Comparison of ENCODE assay signal across 22 mouse cellular contexts in the genomic region with DNA sequence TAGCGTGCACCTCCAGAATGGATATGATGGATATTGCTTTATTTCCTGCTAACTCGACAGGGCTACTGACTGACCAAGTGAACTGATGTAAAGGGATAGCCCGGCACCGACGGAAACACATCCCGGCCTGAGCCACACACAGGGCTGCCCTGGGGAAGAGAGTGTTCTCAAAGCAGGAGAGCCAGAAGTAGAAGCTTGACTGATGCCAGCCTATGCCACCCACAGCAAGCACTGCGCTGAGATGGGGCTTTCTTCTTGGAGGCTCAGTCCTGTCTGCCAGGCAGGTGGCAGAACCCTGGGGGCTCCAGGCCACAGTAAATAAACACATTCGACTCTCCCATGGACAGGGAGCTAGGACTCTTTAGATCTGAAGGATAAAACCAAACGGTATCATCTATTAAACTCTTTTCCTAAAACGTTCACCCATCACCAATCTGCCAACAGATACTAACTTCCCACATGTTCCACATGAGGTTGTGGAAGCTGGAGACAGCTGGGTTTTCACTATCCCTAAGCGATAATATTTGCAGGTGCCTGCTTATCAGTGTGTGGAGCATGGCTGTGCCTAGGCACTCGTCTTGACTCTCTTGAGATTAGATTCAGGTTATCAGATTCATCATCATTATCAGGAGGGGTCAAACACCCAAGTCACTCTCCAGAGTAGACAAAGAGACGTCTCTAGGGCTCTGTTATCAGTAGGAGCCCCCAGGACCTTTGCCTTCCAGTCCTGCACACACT.
DNase-seq lines count a peak whose midpoint lies in the region; ATAC-seq and TF ChIP-seq lines count a peak whose summit lies in the region.
"Had no signal": no experiment of that assay in that cellular context is flagged by ENCODE, and none has a peak within 500 bp of the region (broad histone marks: within the 10 kb centered on the region; RNA-seq: fewer than 3 reads in every experiment).

No protein-coding gene starts in this region.

- H3K4me2 ChIP-seq in intestine, embryonic 16.5 days (ENCODE audit: low read depth, low read length): no peak overlapping the region
- no peak overlapping the region for H3K4me2 ChIP-seq in intestine, postnatal 0 days (replicated peaks; ENCODE audit: low read depth)
- no peak overlapping the region for H3K4me2 ChIP-seq in hindbrain, embryonic 14.5 days (replicated peaks)
- H3K4me2 ChIP-seq: embryonic facial prominence, embryonic 15.5 days; forebrain, embryonic 15.5 days; heart, embryonic 11.5 days; heart, embryonic 15.5 days; hindbrain, embryonic 13.5 days; intestine, embryonic 15.5 days had no signal

- no peak for TF ChIP-seq RAD21 in MEL (IDR thresholded peaks at IDR 0.05; ENCODE audit: low read depth, low read length)

- peak; percentile 39 for DNase-seq in frontal cortex, postnatal 36 days (ENCODE audit: low spot score in 2 of 2)
- no peak for DNase-seq in frontal cortex, postnatal 25 days (ENCODE audit: low spot score in 2 of 2)
- peak; percentile 36 to 44 for DNase-seq in left cerebral cortex, postnatal 36 days (ENCODE audit: low spot score in 2 of 2)
- DNase-seq in left cerebral cortex, adult 11 months (ENCODE audit: low spot score): no peak
- no peak for DNase-seq in MEL (ENCODE audit: low read depth, low spot score)
- DNase-seq in hindbrain, embryonic 14.5 days (ENCODE audit: low spot score): no peak
- DNase-seq: adrenal gland, adult 2 months; adrenal gland, postnatal 25 days; cerebellum, adult 8-10 months; cerebellum, postnatal 14 days; embryo, embryonic 11 days; gastrocnemius, postnatal 36 days; heart, adult 11 months; heart, postnatal 14 days had no signal

- no peaks in the 10 kb centered on the region for H3K36me3 ChIP-seq in intestine, embryonic 16.5 days (ENCODE audit: control insufficient read depth, insufficient read depth, low read length)
- no peaks in the 10 kb centered on the region for H3K36me3 ChIP-seq in intestine, postnatal 0 days (ENCODE audit: control insufficient read depth, insufficient read depth)
- H3K36me3 ChIP-seq in MEL (ENCODE audit: control insufficient read depth in 1 of 2, insufficient read depth in 2 of 2, low read length in 2 of 2): peaks cover 0 to 38% of the 10 kb centered on the region in 2 experiments; a peak in 2 of 4 replicates
- peaks cover 22% of the 10 kb centered on the region for H3K36me3 ChIP-seq in hindbrain, embryonic 14.5 days (replicated peaks; ENCODE audit: control insufficient read depth, insufficient read depth)
- H3K36me3 ChIP-seq: embryonic facial prominence, embryonic 15.5 days; intestine, embryonic 15.5 days had no signal

- no peaks in the 10 kb centered on the region for H3K9me3 ChIP-seq in intestine, embryonic 16.5 days (ENCODE audit: control insufficient read depth, low read length)
- no peaks in the 10 kb centered on the region for H3K9me3 ChIP-seq in intestine, postnatal 0 days (ENCODE audit: control insufficient read depth)
- H3K9me3 ChIP-seq in MEL (replicated peaks; ENCODE audit: insufficient read depth, low read length): no peaks in the 10 kb centered on the region
- no peaks in the 10 kb centered on the region for H3K9me3 ChIP-seq in hindbrain, embryonic 14.5 days (ENCODE audit: control insufficient read depth, low read length)
- H3K9me3 ChIP-seq: embryonic facial prominence, embryonic 15.5 days; forebrain, embryonic 15.5 days; heart, embryonic 15.5 days; hindbrain, embryonic 13.5 days; intestine, embryonic 15.5 days had no signal

- TF ChIP-seq EP300 in MEL (IDR thresholded peaks at IDR 0.05; ENCODE audit: low read depth in 1 of 2, low read length in 2 of 2): peak; percentile 18 to 40; a peak in 1 of 4 replicates

- no peak overlapping the region for H3K27ac ChIP-seq in intestine, embryonic 16.5 days (ENCODE audit: low read length)
- no peak overlapping the region for H3K27ac ChIP-seq in intestine, postnatal 0 days (ENCODE audit: low read depth, low read length)
- H3K27ac ChIP-seq in MEL (ENCODE audit: control insufficient read depth, low read depth, low read length): no peak overlapping the region
- H3K27ac ChIP-seq in hindbrain, embryonic 14.5 days: no peak overlapping the region
- H3K27ac ChIP-seq: embryonic facial prominence, embryonic 15.5 days; forebrain, embryonic 15.5 days; heart, embryonic 15.5 days; intestine, embryonic 15.5 days had no signal

- intact Hi-C loops in left cerebral cortex, postnatal 36 days (cut with DNase I): no loop called here

- no peak overlapping the region for H3K4me3 ChIP-seq in intestine, embryonic 16.5 days (ENCODE audit: low read length)
- no peak overlapping the region for H3K4me3 ChIP-seq in intestine, postnatal 0 days (ENCODE audit: low read depth, low read length)
- H3K4me3 ChIP-seq in MEL (ENCODE audit: control insufficient read depth in 1 of 2, insufficient read depth in 1 of 2, low read depth in 2 of 2, low read length in 2 of 2): no peak overlapping the region
- H3K4me3 ChIP-seq in hindbrain, embryonic 14.5 days (replicated peaks; ENCODE audit: low read length): no peak overlapping the region
- H3K4me3 ChIP-seq: embryonic facial prominence, embryonic 15.5 days; forebrain, embryonic 15.5 days; heart, embryonic 15.5 days; hindbrain, embryonic 13.5 days; intestine, embryonic 15.5 days had no signal

- no peaks in the 10 kb centered on the region for H3K27me3 ChIP-seq in intestine, embryonic 16.5 days (replicated peaks; ENCODE audit: control insufficient read depth, insufficient read depth, low read length)
- no peaks in the 10 kb centered on the region for H3K27me3 ChIP-seq in intestine, postnatal 0 days (replicated peaks; ENCODE audit: control insufficient read depth, insufficient read depth, low read length)
- H3K27me3 ChIP-seq in MEL (ENCODE audit: control insufficient read depth in 1 of 2, insufficient read depth in 2 of 2, low read length in 2 of 2): no peaks in the 10 kb centered on the region
- H3K27me3 ChIP-seq in hindbrain, embryonic 14.5 days (ENCODE audit: control insufficient read depth, insufficient read depth, low read length): no peaks in the 10 kb centered on the region
- H3K27me3 ChIP-seq: embryonic facial prominence, embryonic 15.5 days; forebrain, embryonic 15.5 days; heart, embryonic 15.5 days; hindbrain, embryonic 13.5 days; intestine, embryonic 15.5 days had no signal

- H3K9ac ChIP-seq in intestine, embryonic 16.5 days (ENCODE audit: low read depth, low read length): no peak overlapping the region
- no peak overlapping the region for H3K9ac ChIP-seq in intestine, postnatal 0 days (ENCODE audit: low read depth, low read length)
- no peak overlapping the region for H3K9ac ChIP-seq in MEL (ENCODE audit: control insufficient read depth, low read depth, low read length, poor library complexity, severe bottlenecking)
- no peak overlapping the region for H3K9ac ChIP-seq in hindbrain, embryonic 14.5 days
- H3K9ac ChIP-seq: embryonic facial prominence, embryonic 15.5 days; forebrain, embryonic 15.5 days; heart, embryonic 15.5 days; hindbrain, embryonic 13.5 days; intestine, embryonic 15.5 days had no signal

- no peak for TF ChIP-seq POLR2A in MEL (IDR thresholded peaks at IDR 0.05; ENCODE audit: control insufficient read depth in 1 of 2, insufficient read depth in 1 of 2, low read depth in 1 of 2, low read length in 2 of 2, poor library complexity in 1 of 2)

- no peak for TF ChIP-seq CTCF in intestine, postnatal 0 days (IDR thresholded peaks at IDR 0.05; ENCODE audit: low read depth)
- no peak for TF ChIP-seq CTCF in MEL (IDR thresholded peaks at IDR 0.05 in 2 of 3, conservative IDR thresholded peaks at IDR 0.05 in 1 of 3; ENCODE audit: control insufficient read depth in 1 of 3, insufficient read depth in 1 of 3, low read depth in 2 of 3, low read length in 3 of 3, poor library complexity in 1 of 3, severe bottlenecking in 1 of 3)

- H3K79me2 ChIP-seq in MEL (ENCODE audit: control insufficient read depth, insufficient read depth, low read length, poor library complexity): no peaks in the 10 kb centered on the region

- ATAC-seq in intestine, embryonic 16.5 days: peak; percentile 27; the same call in 1 of the 2 replicates
- no peak for ATAC-seq in intestine, postnatal 0 days
- no peak for ATAC-seq in hindbrain, embryonic 14.5 days (ENCODE audit: low FRiP score)
- ATAC-seq: forebrain, embryonic 15.5 days; intestine, embryonic 15.5 days had no signal

- H3K4me1 ChIP-seq in intestine, embryonic 16.5 days (ENCODE audit: control insufficient read depth, insufficient read depth, low read length): peaks cover 5% of the 10 kb centered on the region
- no peaks in the 10 kb centered on the region for H3K4me1 ChIP-seq in intestine, postnatal 0 days (replicated peaks; ENCODE audit: control insufficient read depth, insufficient read depth, low read length)
- H3K4me1 ChIP-seq in MEL (ENCODE audit: control insufficient read depth in 1 of 2, insufficient read depth in 2 of 2, low read length in 2 of 2): peaks cover 19 to 43% of the 10 kb centered on the region in 2 experiments
- no peaks in the 10 kb centered on the region for H3K4me1 ChIP-seq in hindbrain, embryonic 14.5 days (replicated peaks; ENCODE audit: control insufficient read depth, insufficient read depth, low read length)
- H3K4me1 ChIP-seq: embryonic facial prominence, embryonic 15.5 days; hindbrain, embryonic 13.5 days had no signal

- 70% methylated on average over 13 of the region's 13 CpGs for WGBS in intestine, embryonic 16.5 days
- 63% methylated on average over 13 of the region's 13 CpGs for WGBS in intestine, postnatal 0 days
- 88% methylated on average over 13 of the region's 13 CpGs for WGBS in hindbrain, embryonic 14.5 days

TF ChIP-seq in MEL, 35 proteins besides CTCF, POLR2A, EP300 and RAD21:
- TF ChIP-seq GATA1 (IDR thresholded peaks at IDR 0.05; ENCODE audit: low read depth, low read length): peak; percentile 65
- peak; percentile 65 for TF ChIP-seq ETS1 (IDR thresholded peaks at IDR 0.05; ENCODE audit: low read depth, low read length)
- no peak for TF ChIP-seq MAX (IDR thresholded peaks at IDR 0.05; ENCODE audit: low read length)
- TF ChIP-seq TCF12 (IDR thresholded peaks at IDR 0.05; ENCODE audit: low read depth, low read length): peak; percentile 71
TF ChIP-seq in MEL: peak in this region for 3.

Comparison
In these comparisons a context has a peak if more than half of its experiments do, and no peak if none do; other contexts are left out.
1. DNase-seq: peak in frontal cortex, postnatal 36 days (2 of 2) and left cerebral cortex, postnatal 36 days (2 of 2); none in frontal cortex, postnatal 25 days (0 of 2), left cerebral cortex, adult 11 months (single experiment), MEL (single experiment) and hindbrain, embryonic 14.5 days (single experiment).